Mouse (Mus musculus): Measurements from ENCODE around the gene Mob4.

DNA sequence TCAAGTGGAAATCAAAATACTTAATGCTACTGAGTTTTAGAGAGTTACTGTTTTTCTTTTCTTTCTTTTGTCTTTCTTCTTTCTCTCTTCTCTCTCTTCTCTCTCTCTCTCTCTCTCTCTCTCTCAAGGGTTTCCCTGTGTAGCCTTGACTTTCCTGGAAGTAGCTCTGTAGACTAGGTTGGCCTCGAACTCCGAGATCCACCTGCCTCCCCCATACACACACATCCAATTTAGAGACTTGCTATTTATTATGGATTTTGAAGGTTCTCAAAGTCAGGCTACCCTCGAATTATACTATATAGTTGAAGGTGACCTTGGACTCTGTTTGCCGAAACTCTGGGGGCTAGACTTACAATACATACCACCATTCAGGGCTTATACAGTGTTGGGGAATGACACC is 1.3 kb downstream of the Mob4 start:
- TF ChIP-seq MAFK (IDR thresholded peaks at IDR 0.05; ENCODE audit: insufficient read depth, low read depth, low read length) (no peak), ZNF384 (IDR thresholded peaks at IDR 0.05; ENCODE audit: low read depth, low read length) (no peak), HCFC1 (IDR thresholded peaks at IDR 0.05; ENCODE audit: borderline replicate concordance, insufficient read depth, low read length) (no peak), ZC3H11A (IDR thresholded peaks at IDR 0.05; ENCODE audit: borderline replicate concordance, low read depth, low read length) (no peak), CHD2 (IDR thresholded peaks at IDR 0.05; ENCODE audit: low read depth, low read length) (no peak)
